Mouse (Mus musculus): Measurements from ENCODE around the gene Pip5k1c. TPM values are rescaled to one million over a fixed set of nuclear protein-coding genes. Genes with fewer than 3 reads are reported as not detected.
A peak's percentile ranks its signal among the peaks of the same experiment; 100 is the strongest.

The Pip5k1c gene
- total and polyA plus RNA-seq, 2 experiments from 2014 or later: 21.4 to 38.5 TPM

GRCm38 (mm10) chr10:81285694-81286450, 6.9 kb upstream of the Pip5k1c start:
- peak overlapping the region; percentile 48 for H3K4me3 ChIP-seq (ENCODE audit: low read depth, low read length)
- peak; percentile 83 for DNase-seq (ENCODE audit: low spot score)
- peak overlapping the region; percentile 35; the same call in 1 of the 2 replicates for H3K9ac ChIP-seq (replicated peaks; ENCODE audit: low read depth, low read length)
- peak; percentile 81 for ATAC-seq (ENCODE audit: insufficient read depth, low read depth)
- 2% methylated on average over 53 of the region's 54 CpGs for WGBS
- 0 out of 2 replicates have a peak, but pooled peaks cover 7% of the 10 kb centered on the region for H3K4me1 ChIP-seq (ENCODE audit: control insufficient read depth, insufficient read depth)
- H3K36me3 ChIP-seq (replicated peaks; ENCODE audit: control insufficient read depth, insufficient read depth, low read length): no peaks in the 10 kb centered on the region
- peaks cover 45% of the 10 kb centered on the region for H3K27me3 ChIP-seq (ENCODE audit: control insufficient read depth, insufficient read depth, low read length)
- no peak overlapping the region for H3K27ac ChIP-seq (ENCODE audit: low read depth)
- TF ChIP-seq CTCF (IDR thresholded peaks at IDR 0.05; ENCODE audit: low read depth) (peak; percentile 3; the same call in 1 of the 2 replicates), EP300 (IDR thresholded peaks at IDR 0.05; ENCODE audit: low read depth) (peak; percentile 87)
- no peaks in the 10 kb centered on the region for H3K9me3 ChIP-seq (replicated peaks; ENCODE audit: control insufficient read depth, low read length)
- H3K4me2 ChIP-seq (ENCODE audit: low read depth, low read length): peak overlapping the region; percentile 84

DNA sequence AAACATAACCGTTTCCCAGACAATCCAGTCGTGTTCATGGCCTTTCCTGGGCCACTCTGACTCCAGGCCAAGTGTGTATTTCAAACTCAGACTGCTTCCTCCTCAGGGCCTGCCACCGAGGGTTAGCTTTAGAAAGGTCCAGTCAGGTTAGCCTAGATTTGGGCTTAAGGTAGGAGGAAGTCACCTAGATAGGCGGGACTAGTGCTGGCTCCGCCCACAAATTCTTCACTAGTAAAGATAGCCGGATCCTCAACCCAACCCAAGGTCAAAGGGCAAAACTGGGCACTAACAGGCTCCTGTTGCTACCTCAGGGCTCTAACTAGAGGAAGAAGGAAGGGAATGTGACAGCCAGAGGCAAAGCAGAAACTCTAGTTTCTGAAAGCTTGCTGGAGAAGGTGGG, 6.2 kb upstream of the Pip5k1c start:
- 43% methylated on average over 6 of the region's 6 CpGs for whole genome bisulfite sequencing
- TF ChIP-seq EP300 (IDR thresholded peaks at IDR 0.05; ENCODE audit: low read depth) (no peak), CTCF (IDR thresholded peaks at IDR 0.05; ENCODE audit: low read depth) (no peak)
- H3K27ac ChIP-seq (ENCODE audit: low read depth): no peak overlapping the region

GRCm38 (mm10) chr10:81287513-81288157, 5.1 kb upstream of the Pip5k1c start:
- H3K4me3 ChIP-seq (ENCODE audit: low read depth, low read length): no peak overlapping the region
- H3K4me2 ChIP-seq (ENCODE audit: low read depth, low read length): no peak overlapping the region
- no peak for ATAC-seq (ENCODE audit: insufficient read depth, low read depth)
- DNase-seq (ENCODE audit: low spot score): no peak
- no peaks in the 10 kb centered on the region for H3K36me3 ChIP-seq (replicated peaks; ENCODE audit: control insufficient read depth, insufficient read depth, low read length)
- H3K27me3 ChIP-seq (ENCODE audit: control insufficient read depth, insufficient read depth, low read length): peaks cover 40% of the 10 kb centered on the region
- WGBS: 57% methylated on average over 8 of the region's 8 CpGs
- peak; percentile 82 for TF ChIP-seq CTCF (IDR thresholded peaks at IDR 0.05; ENCODE audit: low read depth)
- no peak for TF ChIP-seq EP300 (IDR thresholded peaks at IDR 0.05; ENCODE audit: low read depth)
- H3K9ac ChIP-seq (replicated peaks; ENCODE audit: low read depth, low read length): no peak overlapping the region
- H3K9me3 ChIP-seq (replicated peaks; ENCODE audit: control insufficient read depth, low read length): no peaks in the 10 kb centered on the region
- H3K4me1 ChIP-seq (ENCODE audit: control insufficient read depth, insufficient read depth): 0 out of 2 replicates have a peak, but pooled peaks cover 7% of the 10 kb centered on the region
- no peak overlapping the region for H3K27ac ChIP-seq (ENCODE audit: low read depth)

More for the DNA sequence above, 6.2 kb upstream of the Pip5k1c start:
- Histone ChIP-seq H3K27me3 (ENCODE audit: control insufficient read depth, insufficient read depth, low read length) (peaks cover 40% of the 10 kb centered on the region), H3K4me2 (ENCODE audit: low read depth, low read length) (no peak overlapping the region), H3K9ac (replicated peaks; ENCODE audit: low read depth, low read length) (no peak overlapping the region), H3K9me3 (replicated peaks; ENCODE audit: control insufficient read depth, low read length) (no peaks in the 10 kb centered on the region), H3K4me1 (ENCODE audit: control insufficient read depth, insufficient read depth) (0 out of 2 replicates have a peak, but pooled peaks cover 7% of the 10 kb centered on the region), H3K4me3 (ENCODE audit: low read depth, low read length) (no peak overlapping the region), H3K36me3 (replicated peaks; ENCODE audit: control insufficient read depth, insufficient read depth, low read length) (no peaks in the 10 kb centered on the region)
- no peak for ATAC-seq (ENCODE audit: insufficient read depth, low read depth)
- DNase-seq (ENCODE audit: low spot score): no peak

DNA sequence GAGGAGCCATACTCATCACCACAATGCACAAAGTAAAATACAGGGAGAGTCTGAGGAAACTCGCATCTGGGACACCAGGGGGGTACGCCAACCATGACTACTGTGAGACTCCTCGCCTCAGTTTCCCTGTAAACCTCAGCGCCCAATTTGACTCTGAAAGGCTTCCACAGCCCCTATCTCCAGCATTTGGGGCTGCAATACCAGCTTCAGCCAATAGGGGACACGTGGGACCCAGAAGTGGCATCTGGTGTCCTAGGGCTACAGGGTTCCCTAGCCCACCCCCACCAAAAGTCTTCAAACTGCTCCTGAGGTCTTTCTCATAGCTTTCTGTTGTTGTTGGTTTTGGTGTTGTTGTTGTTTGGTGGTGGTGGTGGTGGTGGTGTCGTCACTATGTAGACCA, 4.2 kb upstream of the Pip5k1c start:
- Histone ChIP-seq H3K36me3 (replicated peaks; ENCODE audit: control insufficient read depth, insufficient read depth, low read length) (no peaks in the 10 kb centered on the region), H3K27me3 (ENCODE audit: control insufficient read depth, insufficient read depth, low read length) (peaks cover 32% of the 10 kb centered on the region), H3K27ac (ENCODE audit: low read depth) (no peak overlapping the region), H3K4me3 (ENCODE audit: low read depth, low read length) (no peak overlapping the region), H3K9me3 (replicated peaks; ENCODE audit: control insufficient read depth, low read length) (no peaks in the 10 kb centered on the region), H3K4me1 (ENCODE audit: control insufficient read depth, insufficient read depth) (0 out of 2 replicates have a peak, but pooled peaks cover 9% of the 10 kb centered on the region), H3K9ac (replicated peaks; ENCODE audit: low read depth, low read length) (no peak overlapping the region), H3K4me2 (ENCODE audit: low read depth, low read length) (no peak overlapping the region)
- no peak for ATAC-seq (ENCODE audit: insufficient read depth, low read depth)
- WGBS: 36% methylated on average over 6 of the region's 6 CpGs
- no peak for DNase-seq (ENCODE audit: low spot score)
- TF ChIP-seq EP300 (IDR thresholded peaks at IDR 0.05; ENCODE audit: low read depth): no peak
- peak; percentile 42 for TF ChIP-seq CTCF (IDR thresholded peaks at IDR 0.05; ENCODE audit: low read depth)

GRCm38 (mm10) chr10:81289278-81289677, 3.5 kb upstream of the Pip5k1c start:
- peak; percentile 72 for DNase-seq (ENCODE audit: low spot score)
- H3K4me1 ChIP-seq (ENCODE audit: control insufficient read depth, insufficient read depth): 0 out of 2 replicates have a peak, but pooled peaks cover 16% of the 10 kb centered on the region
- no peak overlapping the region for H3K4me2 ChIP-seq (ENCODE audit: low read depth, low read length)
- no peak overlapping the region for H3K27ac ChIP-seq (ENCODE audit: low read depth)
- no peak overlapping the region for H3K4me3 ChIP-seq (ENCODE audit: low read depth, low read length)
- no peaks in the 10 kb centered on the region for H3K36me3 ChIP-seq (replicated peaks; ENCODE audit: control insufficient read depth, insufficient read depth, low read length)
- no peak for ATAC-seq (ENCODE audit: insufficient read depth, low read depth)
- TF ChIP-seq CTCF (IDR thresholded peaks at IDR 0.05; ENCODE audit: low read depth): peak; percentile 88
- TF ChIP-seq EP300 (IDR thresholded peaks at IDR 0.05; ENCODE audit: low read depth): no peak
- WGBS: 3% methylated on average over 7 of the region's 7 CpGs
- H3K9ac ChIP-seq (replicated peaks; ENCODE audit: low read depth, low read length): no peak overlapping the region
- H3K9me3 ChIP-seq (replicated peaks; ENCODE audit: control insufficient read depth, low read length): no peaks in the 10 kb centered on the region
- peaks cover 26% of the 10 kb centered on the region for H3K27me3 ChIP-seq (ENCODE audit: control insufficient read depth, insufficient read depth, low read length)

Data from heart, postnatal 0 days (tissue).